Mouse (Mus musculus): Measurements from ENCODE around the gene Krtap11-1. TPM values are rescaled to one million over a fixed set of nuclear protein-coding genes. Genes with fewer than 3 reads are reported as not detected.

The Krtap11-1 gene
- polyA plus RNA-seq, 1 experiment: not detected

GRCm38 (mm10) chr16:89530547-89530946 is 40.4 kb downstream of the Krtap11-1 start:
- WGBS: 26% methylated on average over 7 of the region's 7 CpGs
- Histone ChIP-seq H3K4me3 (replicated peaks; ENCODE audit: insufficient read depth, low read depth, low read length) (no peak overlapping the region), H3K27ac (ENCODE audit: insufficient read depth, low read length) (no peak overlapping the region), H3K4me1 (ENCODE audit: control insufficient read depth, insufficient read depth, low read length) (no peaks in the 10 kb centered on the region), H3K27me3 (ENCODE audit: control insufficient read depth, insufficient read depth, low read length) (no peaks in the 10 kb centered on the region)
- no peak for DNase-seq
- no peak for TF ChIP-seq POLR2A (IDR thresholded peaks at IDR 0.05; ENCODE audit: borderline replicate concordance, insufficient read depth, low read length)
- no peak for TF ChIP-seq CTCF (IDR thresholded peaks at IDR 0.05; ENCODE audit: borderline replicate concordance, insufficient read depth, low read depth, low read length)

GRCm38 (mm10) chr16:89529846-89530245 is 41.1 kb downstream of the Krtap11-1 start:
- DNase-seq: no peak
- Histone ChIP-seq H3K4me3 (replicated peaks; ENCODE audit: insufficient read depth, low read depth, low read length) (no peak overlapping the region), H3K4me1 (ENCODE audit: control insufficient read depth, insufficient read depth, low read length) (no peaks in the 10 kb centered on the region), H3K27ac (ENCODE audit: insufficient read depth, low read length) (no peak overlapping the region), H3K27me3 (ENCODE audit: control insufficient read depth, insufficient read depth, low read length) (no peaks in the 10 kb centered on the region)
- TF ChIP-seq CTCF (IDR thresholded peaks at IDR 0.05; ENCODE audit: borderline replicate concordance, insufficient read depth, low read depth, low read length): no peak
- no peak for TF ChIP-seq POLR2A (IDR thresholded peaks at IDR 0.05; ENCODE audit: borderline replicate concordance, insufficient read depth, low read length)
- WGBS: 60% methylated on average over 7 of the region's 7 CpGs

GRCm38 (mm10) chr16:89528380-89528779 is 42.6 kb downstream of the Krtap11-1 start:
- no peak overlapping the region for H3K4me3 ChIP-seq (replicated peaks; ENCODE audit: insufficient read depth, low read depth, low read length)
- no peak for DNase-seq
- no peaks in the 10 kb centered on the region for H3K27me3 ChIP-seq (ENCODE audit: control insufficient read depth, insufficient read depth, low read length)
- WGBS: 60% methylated on average over 3 of the region's 3 CpGs
- TF ChIP-seq POLR2A (IDR thresholded peaks at IDR 0.05; ENCODE audit: borderline replicate concordance, insufficient read depth, low read length) (no peak), CTCF (IDR thresholded peaks at IDR 0.05; ENCODE audit: borderline replicate concordance, insufficient read depth, low read depth, low read length) (no peak)
- H3K4me1 ChIP-seq (ENCODE audit: control insufficient read depth, insufficient read depth, low read length): no peaks in the 10 kb centered on the region
- no peak overlapping the region for H3K27ac ChIP-seq (ENCODE audit: insufficient read depth, low read length)

GRCm38 (mm10) chr16:89520996-89521395 is 50.0 kb downstream of the Krtap11-1 start:
- H3K27ac ChIP-seq (ENCODE audit: insufficient read depth, low read length): no peak overlapping the region
- H3K27me3 ChIP-seq (ENCODE audit: control insufficient read depth, insufficient read depth, low read length): no peaks in the 10 kb centered on the region
- DNase-seq: no peak
- H3K4me3 ChIP-seq (replicated peaks; ENCODE audit: insufficient read depth, low read depth, low read length): no peak overlapping the region
- TF ChIP-seq POLR2A (IDR thresholded peaks at IDR 0.05; ENCODE audit: borderline replicate concordance, insufficient read depth, low read length) (no peak), CTCF (IDR thresholded peaks at IDR 0.05; ENCODE audit: borderline replicate concordance, insufficient read depth, low read depth, low read length) (no peak)
- no peaks in the 10 kb centered on the region for H3K4me1 ChIP-seq (ENCODE audit: control insufficient read depth, insufficient read depth, low read length)
- WGBS: 62% methylated on average over 4 of the region's 4 CpGs

GRCm38 (mm10) chr16:89520555-89520954 is 50.4 kb downstream of the Krtap11-1 start:
- Histone ChIP-seq H3K27ac (ENCODE audit: insufficient read depth, low read length) (no peak overlapping the region), H3K4me3 (replicated peaks; ENCODE audit: insufficient read depth, low read depth, low read length) (no peak overlapping the region), H3K27me3 (ENCODE audit: control insufficient read depth, insufficient read depth, low read length) (no peaks in the 10 kb centered on the region), H3K4me1 (ENCODE audit: control insufficient read depth, insufficient read depth, low read length) (no peaks in the 10 kb centered on the region)
- no peak for DNase-seq
- TF ChIP-seq POLR2A (IDR thresholded peaks at IDR 0.05; ENCODE audit: borderline replicate concordance, insufficient read depth, low read length): no peak
- no peak for TF ChIP-seq CTCF (IDR thresholded peaks at IDR 0.05; ENCODE audit: borderline replicate concordance, insufficient read depth, low read depth, low read length)
- 79% methylated on average over 2 of the region's 2 CpGs for WGBS

Other genes with a start within 250 kb of the Krtap11-1 start
- gene Krtap21-1, start 167.3 kb downstream of the Krtap11-1 start, polyA plus RNA-seq (2012; rRNA removed): not detected in 2 replicates
- gene Krtap6-2, start 151.1 kb downstream of the Krtap11-1 start, polyA plus RNA-seq (2012; rRNA removed): not detected in 2 replicates
- gene Krtap8-1, start 83.2 kb downstream of the Krtap11-1 start, polyA plus RNA-seq (2012; rRNA removed): not detected in 2 replicates
- gene Krtap7-1, start 62.9 kb downstream of the Krtap11-1 start, polyA plus RNA-seq (2012; rRNA removed): not detected in 2 replicates